Mouse (Mus musculus) liver, adult 2 months (tissue): ENCODE data around the gene Adamtsl1.

Experiments
- CTCF ChIP-seq: fragments of 200-500 bp; IDR thresholded peaks from 2 replicates; pipeline ENCODE4 v1.5.1; 2011; ENCODE audit warnings: low read depth, low read length, control low read depth
- POLR2A ChIP-seq: fragments of 200-500 bp; IDR thresholded peaks from 2 replicates; pipeline ENCODE4 v1.6.1; 2011; ENCODE audit warnings: low read length, control low read depth; ENCODE audit not compliant: insufficient read depth; ENCODE audit errors: extremely low read depth

DNA sequence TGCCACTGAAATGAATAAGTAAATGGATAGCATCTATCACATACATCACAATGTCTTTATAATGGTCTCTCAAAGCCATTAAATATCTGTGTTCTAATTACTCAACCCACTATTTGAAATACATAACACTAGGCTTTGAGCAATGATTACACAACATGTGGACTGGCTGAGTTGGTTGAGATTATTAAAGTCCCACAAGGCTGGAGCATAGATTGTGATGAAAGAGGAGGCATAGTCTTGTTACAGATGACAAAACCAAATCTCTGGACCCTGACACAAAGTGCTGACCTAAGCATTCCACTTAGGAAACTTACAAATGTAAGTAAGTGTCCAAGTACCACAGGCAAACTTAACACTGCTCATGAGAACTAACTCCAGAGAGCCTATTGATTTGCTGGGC is 792.8 kb downstream of the Adamtsl1 start:
- TF ChIP-seq POLR2A (no peak), CTCF (no peak)
